Mouse (Mus musculus): Measurements from ENCODE around the gene Mbl2. TPM values are rescaled to one million over a fixed set of nuclear protein-coding genes. Genes with fewer than 3 reads are reported as not detected.

The Mbl2 gene
- polyA plus RNA-seq, 1 experiment, result not detected

DNA sequence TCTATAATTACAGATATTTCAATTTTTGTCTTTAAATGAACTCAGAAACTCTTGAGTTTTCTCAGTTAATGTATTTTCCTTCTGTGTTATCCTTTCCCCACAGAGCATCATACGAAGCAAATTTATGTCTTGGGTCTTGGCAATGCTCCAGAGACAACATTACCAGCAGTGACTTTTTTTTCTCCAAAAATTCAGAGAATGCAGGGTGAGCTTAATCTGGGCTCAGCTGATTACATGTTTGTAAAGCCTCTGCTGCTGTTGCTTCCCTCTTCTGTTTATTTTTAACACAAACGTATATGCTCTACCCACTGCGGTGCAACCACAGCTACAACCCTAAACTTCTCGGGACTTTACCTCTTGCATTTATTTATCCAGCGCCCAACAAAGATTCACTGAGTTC is 48.4 kb downstream of the Mbl2 start:
- Histone ChIP-seq H3K27ac (ENCODE audit: insufficient read depth, low read length) (no peak overlapping the region), H3K9ac (ENCODE audit: low read depth, poor library complexity, severe bottlenecking) (no peak overlapping the region), H3K9me3 (replicated peaks; ENCODE audit: control insufficient read depth, insufficient read depth, low read length, poor library complexity, severe bottlenecking) (no peaks in the 10 kb centered on the region), H3K4me1 (ENCODE audit: control insufficient read depth, insufficient read depth, low read length) (no peaks in the 10 kb centered on the region), H3K4me3 (ENCODE audit: low read depth, low read length) (no peak overlapping the region), H3K27me3 (ENCODE audit: control insufficient read depth, insufficient read depth, low read length, poor library complexity, severe bottlenecking) (no peaks in the 10 kb centered on the region), H3K36me3 (ENCODE audit: control insufficient read depth, insufficient read depth, low read length, poor library complexity, severe bottlenecking) (no peaks in the 10 kb centered on the region)
- TF ChIP-seq CTCF (IDR thresholded peaks at IDR 0.05; ENCODE audit: low read depth, low read length) (no peak), EP300 (IDR thresholded peaks at IDR 0.05; ENCODE audit: insufficient read depth, low read depth, low read length) (no peak), POLR2A (IDR thresholded peaks at IDR 0.05; ENCODE audit: insufficient read depth, low read length) (no peak)

GRCm38 (mm10) chr19:30287899-30288490 is 55.3 kb downstream of the Mbl2 start:
- Histone ChIP-seq H3K4me1 (ENCODE audit: control insufficient read depth, insufficient read depth, low read length) (no peaks in the 10 kb centered on the region), H3K36me3 (ENCODE audit: control insufficient read depth, insufficient read depth, low read length, poor library complexity, severe bottlenecking) (no peaks in the 10 kb centered on the region), H3K9me3 (replicated peaks; ENCODE audit: control insufficient read depth, insufficient read depth, low read length, poor library complexity, severe bottlenecking) (no peaks in the 10 kb centered on the region), H3K27me3 (ENCODE audit: control insufficient read depth, insufficient read depth, low read length, poor library complexity, severe bottlenecking) (no peaks in the 10 kb centered on the region), H3K4me3 (ENCODE audit: low read depth, low read length) (no peak overlapping the region), H3K9ac (ENCODE audit: low read depth, poor library complexity, severe bottlenecking) (no peak overlapping the region), H3K27ac (ENCODE audit: insufficient read depth, low read length) (no peak overlapping the region)
- TF ChIP-seq POLR2A (IDR thresholded peaks at IDR 0.05; ENCODE audit: insufficient read depth, low read length) (no peak), CTCF (IDR thresholded peaks at IDR 0.05; ENCODE audit: low read depth, low read length) (no peak), EP300 (IDR thresholded peaks at IDR 0.05; ENCODE audit: insufficient read depth, low read depth, low read length) (no peak)

Other genes with a start within 250 kb of the Mbl2 start
- gene Trpd52l3, start 229.2 kb upstream of the Mbl2 start, polyA plus RNA-seq (2011; ENCODE audit: insufficient read depth, insufficient read length, low read depth, missing spikeins), result not detected in 2 replicates
- 104 and 107 TPM in 2 replicates for gene Uhrf2, start 202.4 kb upstream of the Mbl2 start, polyA plus RNA-seq (2011; ENCODE audit: insufficient read depth, insufficient read length, low read depth, missing spikeins)
- 122 and 126 TPM in 2 replicates for gene Gldc, start 57.5 kb upstream of the Mbl2 start, polyA plus RNA-seq (2011; ENCODE audit: insufficient read depth, insufficient read length, low read depth, missing spikeins)

Data from ES-Bruce4 (cell line).